Mouse (Mus musculus) ES-Bruce4 (cell line): Measurements from ENCODE around the gene Pigyl. TPM values are rescaled to one million over a fixed set of nuclear protein-coding genes. Genes with fewer than 3 reads are reported as not detected.
A peak's percentile ranks its signal among the peaks of the same experiment; 100 is the strongest.

Source experiments
- H3K27ac ChIP-seq: 2 replicates; pipeline ENCODE4 v1.5.1; 2012; ENCODE audit warnings: low read length, inconsistent platforms; ENCODE audit not compliant: insufficient read depth
- H3K27me3 ChIP-seq: 2 replicates; pipeline ENCODE4 v1.6.1; 2012; ENCODE audit warnings: mild to moderate bottlenecking, low read length, inconsistent platforms; ENCODE audit not compliant: control insufficient read depth, poor library complexity, insufficient read depth, severe bottlenecking
- H3K36me3 ChIP-seq: 2 replicates; pipeline ENCODE4 v1.6.1; 2012; ENCODE audit warnings: inconsistent platforms, mild to moderate bottlenecking, low read length, moderate library complexity; ENCODE audit not compliant: control insufficient read depth, poor library complexity, insufficient read depth, severe bottlenecking
- H3K4me1 ChIP-seq: one replicate; pipeline ENCODE4 v1.8.1; 2011; ENCODE audit warnings: low read length; ENCODE audit not compliant: control insufficient read depth, insufficient read depth
- H3K4me3 ChIP-seq: 2 replicates; pipeline ENCODE4 v1.5.1; 2011; ENCODE audit warnings: low read depth, mild to moderate bottlenecking, low read length
- H3K9ac ChIP-seq: 2 replicates; pipeline ENCODE4 v1.6.1; 2012; ENCODE audit warnings: low read depth, mild to moderate bottlenecking, inconsistent platforms; ENCODE audit not compliant: poor library complexity, severe bottlenecking
- H3K9me3 ChIP-seq: replicated peaks from 2 replicates; pipeline ENCODE4 v1.6.1; 2012; ENCODE audit warnings: mild to moderate bottlenecking, low read length, inconsistent platforms; ENCODE audit not compliant: control insufficient read depth, poor library complexity, insufficient read depth, severe bottlenecking
- CTCF ChIP-seq: IDR thresholded peaks from one replicate; pipeline ENCODE4 v1.8.1; 2011; ENCODE audit warnings: low read depth, low read length
- EP300 ChIP-seq: IDR thresholded peaks from 2 replicates; pipeline ENCODE4 v1.6.1; 2011; ENCODE audit warnings: low read depth, low read length; ENCODE audit not compliant: insufficient read depth
- POLR2A ChIP-seq: IDR thresholded peaks from one replicate; pipeline ENCODE4 v1.8.1; 2011; ENCODE audit warnings: low read length; ENCODE audit not compliant: insufficient read depth
- polyA plus RNA-seq: library from polyadenylated mRNA; stranded (reverse); fragments of >200 nt; gene quantifications from 2 replicates; pipeline ENCODE4 v1.2.4, GENCODE M21; 2011; ENCODE audit warnings: low read depth; ENCODE audit not compliant: missing spikeins, insufficient read depth, insufficient read length

Gene Pigyl
- polyA plus RNA-seq, result 83.8 and 86.5 TPM in 2 replicates

- Histone ChIP-seq H3K4me1 (peaks cover 3% of the 10 kb centered on the region), H3K36me3 (peaks cover 6% of the 10 kb centered on the region; the same call in 1 of the 2 replicates), H3K4me3 (peak within 1 kb of the TSS; percentile 86), H3K9me3 (0 out of 2 replicates have a peak, but pooled peaks cover 4% of the 10 kb centered on the region), H3K27me3 (no peaks in the 10 kb centered on the region), H3K9ac (peak within 1 kb of the TSS; percentile 75), H3K27ac (peak within 1 kb of the TSS; percentile 46)
- no peak; the same call in 1 of the 2 replicates for TF ChIP-seq EP300
- peak; percentile 79 for TF ChIP-seq POLR2A
Observed at GRCm38 (mm10) chr9:22156497-22157245, at the start of gene Pigyl. TSS of gene Pigyl (plus strand) at chr9:22156846.

DNA sequence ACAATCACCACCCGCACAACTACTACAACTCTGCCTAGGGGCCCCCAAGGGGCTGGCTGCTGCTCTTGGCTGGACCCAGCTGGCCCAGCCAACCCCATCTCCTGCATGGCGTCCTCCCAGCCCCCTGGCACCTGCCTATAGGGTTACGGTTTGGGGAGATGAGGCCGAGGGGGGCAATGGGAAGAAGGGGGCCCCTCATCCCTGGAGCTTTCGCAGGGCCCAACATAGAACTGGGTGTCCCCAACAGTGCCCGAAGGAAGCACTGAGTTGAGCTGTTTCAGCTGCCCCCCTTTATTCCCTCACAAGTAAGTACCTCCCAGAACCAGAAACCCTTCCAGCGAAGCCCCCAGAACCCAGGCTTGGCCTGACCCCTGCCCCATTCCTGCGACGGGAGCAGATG lies 48.5 kb upstream of the Pigyl start:
- Histone ChIP-seq H3K27ac (no peak overlapping the region), H3K4me3 (no peak overlapping the region), H3K4me1 (no peaks in the 10 kb centered on the region), H3K9me3 (no peaks in the 10 kb centered on the region), H3K9ac (no peak overlapping the region), H3K36me3 (peaks cover 9% of the 10 kb centered on the region), H3K27me3 (no peaks in the 10 kb centered on the region)
- TF ChIP-seq EP300, result no peak
- no peak for TF ChIP-seq CTCF
- TF ChIP-seq POLR2A, result no peak

DNA sequence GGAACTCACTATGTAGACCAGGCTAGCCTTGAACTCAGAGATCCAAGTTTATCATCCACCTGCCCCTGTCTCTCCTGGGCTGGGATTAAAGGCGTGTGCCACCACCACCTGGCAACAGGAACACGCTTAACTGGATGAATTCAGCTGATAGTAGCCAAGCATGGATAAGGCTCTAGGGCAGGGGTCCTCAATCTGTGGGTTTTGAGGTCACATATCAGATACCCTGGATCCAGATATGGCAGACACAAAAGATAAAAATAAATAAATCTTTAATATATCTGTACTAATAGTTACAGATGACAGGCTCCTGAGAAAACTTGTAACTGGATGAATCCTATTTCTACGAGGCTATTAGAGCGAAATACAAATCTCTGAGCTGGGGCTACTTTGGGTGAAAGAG lies 41.0 kb upstream of the Pigyl start:
- no peak overlapping the region for H3K9ac ChIP-seq
- H3K9me3 ChIP-seq, result no peaks in the 10 kb centered on the region
- no peak overlapping the region for H3K4me3 ChIP-seq
- H3K27ac ChIP-seq, result no peak overlapping the region
- no peaks in the 10 kb centered on the region for H3K27me3 ChIP-seq
- no peaks in the 10 kb centered on the region for H3K4me1 ChIP-seq
- peaks cover 13% of the 10 kb centered on the region for H3K36me3 ChIP-seq
- TF ChIP-seq EP300 (no peak), CTCF (no peak), POLR2A (no peak)

DNA sequence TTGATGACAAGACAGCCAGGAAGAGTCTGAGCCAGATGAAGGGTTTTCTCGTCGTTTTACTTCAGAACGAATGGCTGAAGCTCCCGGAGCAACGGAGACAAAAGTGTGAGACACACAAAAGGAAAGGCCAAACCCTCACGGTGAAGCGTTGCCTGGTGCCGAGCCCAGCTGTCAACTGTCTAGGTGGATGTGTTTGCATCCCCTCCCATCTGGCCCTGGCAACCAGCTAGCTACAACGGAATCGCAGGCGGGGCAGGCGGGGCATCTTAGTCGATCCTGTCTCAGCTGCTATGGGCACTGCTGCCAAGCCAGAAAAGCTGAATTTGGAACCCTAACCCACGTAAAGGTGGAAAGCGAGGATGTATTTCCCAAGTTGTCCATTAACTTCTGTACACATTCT lies 40.6 kb upstream of the Pigyl start:
- TF ChIP-seq CTCF, result no peak
- no peak for TF ChIP-seq EP300
- no peak for TF ChIP-seq POLR2A
- Histone ChIP-seq H3K9ac (peak overlapping the region; percentile 86), H3K4me1 (no peaks in the 10 kb centered on the region), H3K4me3 (peak overlapping the region; percentile 77), H3K9me3 (no peaks in the 10 kb centered on the region), H3K36me3 (peaks cover 13% of the 10 kb centered on the region), H3K27me3 (no peaks in the 10 kb centered on the region), H3K27ac (no peak overlapping the region)

DNA sequence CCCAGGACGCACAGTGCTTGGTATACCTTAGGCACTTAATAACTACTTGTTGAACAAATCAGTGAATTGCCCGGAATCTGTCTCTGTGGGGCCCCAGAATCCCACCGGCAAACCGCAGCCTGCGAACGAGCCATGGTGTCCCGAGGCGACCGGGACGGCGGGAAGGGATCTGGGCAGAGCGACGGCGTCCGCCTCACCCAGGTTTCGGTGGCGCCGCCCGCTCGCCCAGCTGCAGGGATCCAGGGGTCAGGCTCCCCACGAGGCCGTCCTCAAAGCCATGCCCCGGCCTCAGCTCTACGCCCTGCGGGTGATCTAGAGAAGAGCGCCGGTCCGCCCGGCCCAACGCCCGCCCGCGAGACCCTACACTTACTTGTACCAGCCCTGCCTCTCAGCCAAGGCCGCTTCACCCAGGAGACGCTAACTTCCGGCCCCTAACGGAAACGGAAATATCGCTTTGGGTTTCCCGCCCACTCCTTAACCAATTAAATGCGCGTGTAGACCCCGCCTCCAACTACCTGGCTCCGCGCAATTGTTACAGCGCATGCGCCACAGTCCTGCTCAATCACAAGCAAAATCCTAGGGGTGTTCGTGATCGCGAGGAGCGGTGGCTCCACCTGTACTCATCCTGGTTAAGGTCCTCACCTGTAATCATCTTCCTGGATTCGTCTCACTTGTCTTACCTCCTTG lies 39.8 kb upstream of the Pigyl start, which contains the start of gene Elof1:
Gene Elof1, minus strand, starts transcription at position 433 of the 687 bp plus-strand sequence.
- no peaks in the 10 kb centered on the region for H3K4me1 ChIP-seq
- peak within 1 kb of the TSS; percentile 89 for H3K4me3 ChIP-seq
- H3K27ac ChIP-seq, result peak within 1 kb of the TSS; percentile 52; the same call in 1 of the 2 replicates
- H3K27me3 ChIP-seq, result no peaks in the 10 kb centered on the region
- peaks cover 13% of the 10 kb centered on the region for H3K36me3 ChIP-seq
- TF ChIP-seq CTCF (no peak), EP300 (peak; percentile 51; the same call in 1 of the 2 replicates), POLR2A (peak; percentile 97)
- H3K9ac ChIP-seq, result peak within 1 kb of the TSS; percentile 86
- no peaks in the 10 kb centered on the region for H3K9me3 ChIP-seq
